Mouse (Mus musculus): ENCODE measurements around the gene 4930512M02Rik.
"Not testable (repeated sequence)": the region's sequence is repeated elsewhere in the genome, so short reads cannot be mapped to it uniquely, and the experiment has no call there.

Gene 4930512M02Rik

GRCm38 (mm10) chr11:11627735-11628134, at the start of gene 4930512M02Rik:
Gene 4930512M02Rik (minus strand): TSS chr11:11627835.
- not testable (repeated sequence) for DNase-seq

- no peak for DNase-seq
These were observed 49.5 kb upstream of the 4930512M02Rik start for GRCm38 (mm10) chr11:11677165-11677564.

DNA sequence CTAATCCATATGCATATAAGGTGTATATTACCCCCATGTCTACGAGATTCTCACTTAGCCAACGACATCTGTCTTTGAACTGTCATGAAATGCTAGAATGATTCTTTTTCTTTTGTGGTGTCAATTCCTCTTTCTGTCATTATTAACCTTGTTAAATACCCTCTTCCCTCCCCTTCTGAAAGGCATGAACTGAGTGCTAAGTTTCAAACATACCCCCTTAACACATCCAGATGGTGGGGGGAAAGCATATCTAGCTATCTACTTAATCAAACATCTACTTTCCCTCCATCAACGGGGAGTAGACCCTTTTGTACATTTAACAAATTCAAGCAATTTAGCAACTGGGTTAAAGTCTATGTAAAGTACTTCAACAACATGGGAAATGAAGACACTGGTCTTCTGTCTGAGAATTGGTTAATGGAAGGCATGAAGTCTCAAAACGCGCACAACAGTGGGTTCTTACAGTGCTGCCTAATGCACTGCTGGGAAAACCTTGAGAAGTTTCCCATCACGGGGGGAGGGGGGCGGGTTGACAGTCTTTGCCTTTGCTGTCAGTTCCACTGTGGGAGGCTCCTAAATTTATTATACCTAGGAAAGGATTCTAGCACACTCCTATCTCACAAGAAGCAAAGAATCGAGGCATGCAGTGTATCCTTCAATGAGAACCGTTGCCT, 48.6 kb upstream of the 4930512M02Rik start:
- DNase-seq, result no peak

DNA sequence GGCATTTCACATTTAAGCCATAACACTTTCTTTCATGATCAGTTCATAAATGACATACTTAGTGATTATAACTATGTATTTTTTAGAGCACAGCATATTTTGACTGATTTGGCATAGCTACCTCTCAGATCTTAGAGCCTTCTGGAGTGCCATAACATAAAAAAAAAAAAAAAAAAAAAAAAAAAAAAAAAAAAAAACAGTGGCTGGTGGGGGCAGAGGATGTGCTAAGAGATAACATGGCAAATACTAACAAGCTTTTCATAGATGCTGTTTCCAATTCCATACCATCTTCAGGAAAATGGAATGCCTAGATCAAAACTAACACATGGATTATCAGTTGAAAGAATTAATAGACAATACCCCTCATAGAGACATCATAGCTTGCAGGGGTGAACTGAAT, 47.4 kb upstream of the 4930512M02Rik start:
- no peak for DNase-seq

DNA sequence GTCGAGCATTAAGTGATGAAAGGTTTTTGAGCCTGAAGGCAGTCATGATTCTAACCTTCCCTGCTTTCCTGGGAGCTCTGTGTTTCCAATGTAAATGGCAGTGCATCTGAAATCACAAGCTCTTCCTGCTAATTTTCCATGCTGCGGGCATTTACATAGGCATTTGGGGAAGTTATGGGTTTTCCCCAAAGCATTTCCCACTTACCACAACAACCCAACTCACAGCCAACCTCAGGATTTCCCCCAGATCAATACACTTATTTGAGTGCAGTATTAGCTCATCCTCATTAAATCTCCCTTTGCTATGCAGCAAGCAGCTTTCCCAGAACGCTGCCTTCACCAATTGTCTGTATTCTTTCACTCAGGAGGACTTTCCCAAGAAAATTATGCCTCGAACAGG, 45.3 kb upstream of the 4930512M02Rik start:
- DNase-seq, result no peak

DNA sequence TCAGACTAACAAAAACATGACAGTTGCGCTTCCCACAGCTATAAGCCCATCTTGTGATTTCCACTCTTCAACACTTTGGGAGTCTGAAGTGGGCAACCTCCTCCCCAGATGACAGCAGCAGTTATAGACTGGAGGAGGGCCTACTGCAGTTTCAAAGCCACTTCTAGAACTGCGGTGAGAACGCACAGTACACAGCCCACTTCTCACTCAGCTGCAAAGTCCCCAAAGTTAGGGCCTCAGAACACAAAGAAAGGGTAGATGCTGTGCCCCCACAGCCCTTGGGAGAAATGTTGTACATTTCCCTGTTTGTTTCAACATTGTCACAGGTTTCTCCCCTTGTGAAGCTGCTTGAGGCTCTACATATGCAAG, 40.3 kb upstream of the 4930512M02Rik start:
- DNase-seq, result no peak

GRCm38 (mm10) chr11:11667254-11667921, 39.8 kb upstream of the 4930512M02Rik start:
- no peak for DNase-seq

- no peak for DNase-seq
These were observed 33.0 kb upstream of the 4930512M02Rik start for GRCm38 (mm10) chr11:11660651-11661050.

DNA sequence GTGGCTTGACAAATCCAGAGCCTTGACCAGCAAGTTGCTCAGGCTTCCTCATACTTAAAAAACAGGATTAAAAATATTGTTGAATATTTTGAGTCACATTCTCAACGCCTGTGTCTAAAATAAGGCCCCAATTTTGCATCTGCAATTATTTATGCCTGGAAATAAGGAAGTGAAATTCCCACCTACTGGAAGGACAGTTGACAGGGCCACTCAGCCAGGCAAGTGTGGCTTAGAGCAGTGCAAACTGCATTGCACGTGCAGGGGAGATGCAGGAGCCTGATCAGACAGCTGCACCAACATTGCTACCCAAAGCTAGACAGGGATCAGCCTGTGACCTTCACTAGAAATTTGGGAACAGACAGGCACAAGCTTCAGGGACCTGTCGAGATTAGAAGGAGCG, 31.2 kb upstream of the 4930512M02Rik start:
- DNase-seq, result no peak

GRCm38 (mm10) chr11:11657634-11658033, 30.0 kb upstream of the 4930512M02Rik start:
- DNase-seq, result no peak

- DNase-seq, result no peak
These were observed 29.4 kb upstream of the 4930512M02Rik start for GRCm38 (mm10) chr11:11656995-11657530.

- no peak for DNase-seq
These were observed 28.8 kb upstream of the 4930512M02Rik start for GRCm38 (mm10) chr11:11656388-11656787.

DNA sequence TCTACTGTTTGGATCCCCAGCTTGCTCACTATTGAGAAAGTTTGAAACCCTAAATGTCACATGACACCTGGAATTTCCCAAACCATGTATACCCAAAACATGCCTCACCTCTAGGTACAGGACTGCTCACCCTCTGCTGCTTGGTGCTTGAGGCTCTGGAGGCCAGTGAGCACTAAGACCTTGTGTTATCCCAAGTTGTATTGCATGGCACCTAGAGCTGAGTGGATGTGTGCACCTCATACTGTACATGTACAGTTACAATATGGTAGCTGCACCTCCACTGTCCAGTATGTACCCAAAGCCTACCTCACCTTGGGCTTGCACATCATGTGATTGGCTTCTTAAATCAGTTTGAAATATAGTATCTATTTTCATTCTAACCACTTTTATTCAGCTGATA, 16.7 kb upstream of the 4930512M02Rik start:
- no peak for DNase-seq

DNA sequence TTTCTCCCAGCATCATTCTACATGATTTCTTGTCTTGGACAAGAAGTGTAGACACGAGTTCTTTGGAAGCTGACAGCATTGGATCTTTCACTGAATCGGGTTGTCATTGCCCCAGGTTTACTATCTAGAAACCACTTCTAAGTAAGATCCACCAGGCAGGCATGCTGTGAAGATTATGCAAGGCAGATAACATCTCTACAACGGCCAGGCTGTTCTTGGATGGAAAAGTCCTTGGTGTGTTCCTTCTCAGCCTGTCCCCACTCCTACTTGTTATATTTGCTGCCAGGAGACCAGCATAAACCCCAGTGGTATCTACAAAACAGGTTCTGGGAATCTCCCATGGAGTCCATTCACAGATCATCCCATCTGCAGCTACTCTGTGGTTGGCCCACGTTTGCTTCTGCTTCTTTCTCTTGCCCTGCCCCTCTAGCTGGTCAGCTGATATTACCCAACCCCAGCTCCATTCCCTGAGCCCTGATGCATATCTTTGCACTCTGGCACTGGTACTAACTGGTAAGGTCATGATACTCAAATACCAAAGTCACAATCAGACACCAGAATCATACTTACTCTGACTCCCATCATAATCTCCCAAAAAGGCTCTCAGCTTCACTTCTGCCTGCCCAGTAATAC, 3.4 kb downstream of the 4930512M02Rik start:
- DNase-seq, result no peak

DNA sequence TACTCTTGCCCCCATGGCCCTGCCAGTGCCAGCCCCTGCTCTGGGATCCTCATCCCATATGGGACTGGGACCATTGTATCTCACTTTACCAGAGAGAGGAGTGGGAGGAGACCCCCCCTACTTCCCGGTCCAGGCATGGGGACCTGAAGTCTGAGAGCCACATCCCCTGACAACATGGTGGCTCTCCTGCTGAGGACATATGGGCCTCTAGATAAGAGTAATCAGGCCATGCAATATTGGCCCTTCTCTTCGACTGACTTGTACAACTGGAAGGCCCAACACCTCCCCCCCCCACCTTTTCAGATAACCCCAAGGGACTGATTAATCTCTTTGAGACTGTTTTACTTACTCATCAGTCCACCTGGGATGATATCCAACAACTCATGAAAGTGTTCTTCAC, 18.4 kb downstream of the 4930512M02Rik start:
- DNase-seq, result no peak

DNA sequence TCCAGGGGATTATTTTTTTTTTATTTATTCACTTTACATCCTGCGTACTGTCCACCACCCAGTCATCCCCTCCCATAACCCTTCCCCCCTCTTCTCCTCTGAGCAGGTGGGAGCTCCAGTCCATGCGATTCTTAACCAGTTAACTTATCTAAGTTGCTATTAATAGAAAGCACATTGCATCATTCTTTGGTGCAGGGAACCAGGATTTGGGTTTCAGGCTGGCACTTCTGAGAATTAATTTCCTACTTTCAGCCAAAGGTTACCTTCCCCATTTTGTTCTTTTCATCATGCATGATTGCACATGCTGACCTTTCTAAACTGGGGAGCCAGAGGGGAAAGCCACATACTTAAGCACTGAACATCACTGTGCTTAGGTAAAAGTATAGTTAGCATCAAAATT, 40.3 kb downstream of the 4930512M02Rik start:
- DNase-seq, result no peak

- DNase-seq, result no peak
These were observed 41.2 kb downstream of the 4930512M02Rik start for GRCm38 (mm10) chr11:11586423-11586822.

- DNase-seq, result no peak
These were observed 53.9 kb downstream of the 4930512M02Rik start for GRCm38 (mm10) chr11:11573691-11574090.

DNA sequence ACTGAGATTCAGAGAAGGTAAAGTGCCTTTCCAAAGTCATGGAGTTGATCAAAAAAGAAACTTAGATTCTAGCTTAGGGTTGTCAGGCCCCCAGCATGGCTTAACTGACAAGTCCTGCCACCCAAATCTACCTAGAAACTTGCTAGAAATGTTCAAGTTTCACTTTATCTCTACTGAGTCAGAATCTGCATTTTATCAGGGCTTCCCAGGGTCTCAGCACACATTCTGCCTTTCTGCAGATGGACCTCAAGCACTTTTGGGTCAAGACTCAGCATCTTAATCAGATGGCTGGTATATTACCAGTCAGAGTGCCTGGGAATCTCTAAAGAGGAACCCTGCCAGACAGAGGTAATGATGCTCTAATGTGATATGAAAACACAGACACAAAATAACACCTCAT, 56.9 kb downstream of the 4930512M02Rik start:
- no peak for DNase-seq

DNA sequence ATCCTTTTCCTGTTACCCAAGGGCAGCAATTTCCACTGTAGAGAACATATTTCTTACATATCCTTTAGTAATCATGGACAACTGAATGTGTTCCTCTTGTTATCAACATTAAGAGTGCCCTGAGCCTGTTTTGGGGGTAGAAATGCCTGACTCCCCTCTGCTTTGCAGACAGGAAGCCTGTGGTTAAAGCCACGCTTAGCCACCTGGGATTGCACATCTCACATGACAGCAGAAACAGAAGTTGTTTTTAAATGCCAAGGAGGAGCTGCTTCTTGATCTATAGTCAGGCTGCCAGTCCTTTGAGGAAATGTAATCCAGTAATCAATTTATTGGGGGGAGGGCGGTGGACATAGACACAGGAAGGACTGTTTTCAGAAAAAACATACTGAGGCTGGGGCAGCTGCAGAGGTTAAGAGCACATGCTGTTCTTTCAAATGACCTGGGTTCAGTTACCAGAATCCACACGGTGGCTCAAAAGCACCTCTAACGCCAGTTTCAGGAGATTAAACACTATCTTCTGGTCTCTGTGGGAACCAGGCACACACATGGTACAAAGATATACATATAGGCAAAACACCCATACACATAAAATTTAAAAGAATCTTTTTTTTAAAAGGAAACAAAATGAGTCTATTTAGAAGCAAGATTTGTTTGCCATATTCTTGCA, 58.0 kb downstream of the 4930512M02Rik start:
- no peak for DNase-seq

DNA sequence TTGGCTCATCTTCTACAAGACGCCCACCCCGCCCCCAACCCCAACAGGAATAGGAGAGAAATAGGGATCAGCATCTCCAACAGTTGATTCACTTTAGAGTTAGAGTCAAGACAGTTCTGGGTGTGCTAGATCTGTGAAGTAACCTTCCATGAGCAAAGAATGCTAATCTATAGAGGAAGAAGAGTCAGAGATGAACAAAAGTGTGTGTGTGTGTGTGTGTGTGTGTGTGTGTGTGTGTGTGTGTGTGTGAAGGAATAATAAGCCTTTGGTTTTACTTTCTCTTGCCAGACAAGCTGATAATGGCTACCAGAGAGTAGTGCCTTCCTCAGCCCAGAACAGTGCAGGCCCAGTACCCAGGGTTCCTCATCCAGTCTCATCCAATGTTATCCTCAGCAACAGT, 59.6 kb downstream of the 4930512M02Rik start:
- DNase-seq, result no peak

DNA sequence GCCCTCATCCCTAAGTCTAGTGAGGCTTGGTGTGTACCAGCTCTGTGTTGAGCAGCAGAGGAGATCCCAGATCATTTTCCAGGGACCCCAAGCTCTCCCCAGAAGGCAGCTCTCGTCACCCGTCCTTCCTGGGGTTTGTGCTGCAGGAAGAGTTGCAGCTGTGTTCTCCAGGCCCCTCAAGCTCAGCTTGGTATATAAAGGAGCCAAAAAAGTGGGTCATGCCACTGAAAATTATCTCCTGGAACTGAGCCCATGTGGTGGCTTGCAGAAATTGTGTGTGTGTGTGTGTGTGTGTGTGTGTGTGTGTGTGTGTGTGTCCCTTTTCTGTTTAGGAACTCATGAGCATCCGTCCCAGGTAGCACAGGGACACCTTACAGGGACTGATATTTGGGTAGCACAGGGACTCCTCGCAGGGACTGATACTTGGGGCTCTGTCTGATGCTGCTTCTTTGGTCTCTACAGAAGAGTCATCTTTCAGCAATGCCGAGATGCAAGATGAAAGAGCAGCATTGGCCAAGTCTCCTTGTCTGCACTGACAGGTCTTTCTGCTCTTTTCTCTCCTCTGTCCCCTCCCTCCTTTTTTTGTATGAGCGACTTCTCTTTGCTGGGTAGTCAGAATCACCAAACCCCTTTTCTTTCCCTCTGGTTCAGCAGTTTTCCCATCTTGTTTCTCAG, 62.4 kb downstream of the 4930512M02Rik start:
- no peak for DNase-seq

All from cerebellum, adult 8-10 months (tissue).